ENCODE assay signal across 9 mouse cellular contexts in the genomic region with DNA sequence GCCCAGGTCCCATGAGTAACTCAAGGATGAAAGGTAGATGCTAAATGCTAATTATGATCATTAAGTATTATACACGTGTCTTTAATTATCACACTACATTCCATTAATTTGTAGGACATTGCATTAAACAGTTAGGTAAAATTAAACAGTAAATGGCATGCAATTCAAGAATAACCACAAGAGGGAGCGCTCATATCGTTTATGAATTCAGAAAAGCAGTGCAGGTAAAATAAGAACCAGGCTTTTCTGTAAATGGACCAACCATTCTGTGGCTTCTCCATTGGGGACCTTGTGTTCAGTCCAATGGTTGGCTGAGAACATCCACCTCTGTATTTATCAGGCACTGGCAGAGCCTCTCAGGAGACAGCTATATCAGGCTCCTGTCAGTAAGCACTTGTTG. TPM values are rescaled to one million over a fixed set of nuclear protein-coding genes. Genes with fewer than 3 reads are reported as not detected.
DNase-seq lines count a peak whose midpoint lies in the region; ATAC-seq and TF ChIP-seq lines count a peak whose summit lies in the region.
"Had no signal": no experiment of that assay in that cellular context is flagged by ENCODE, and none has a peak within 500 bp of the region (broad histone marks: within the 10 kb centered on the region; RNA-seq: fewer than 3 reads in every experiment).

No protein-coding gene starts in this region.

- 1% methylated on average over 3 of the region's 3 CpGs for WGBS in embryonic facial prominence, embryonic 11.5 days
- 7% methylated on average over 3 of the region's 3 CpGs for WGBS in embryonic facial prominence, embryonic 10.5 days
- WGBS in lung, embryonic 14.5 days, result 2% methylated on average over 3 of the region's 3 CpGs
- 7% methylated on average over 3 of the region's 3 CpGs for WGBS in midbrain, embryonic 14.5 days
- 6% methylated on average over 3 of the region's 3 CpGs for WGBS in heart, embryonic 11.5 days (ENCODE audit: insufficient replicate concordance)

- H3K27ac ChIP-seq in embryonic facial prominence, embryonic 11.5 days (replicated peaks; ENCODE audit: low read depth, low read length), result no peak overlapping the region
- no peak overlapping the region for H3K27ac ChIP-seq in embryonic facial prominence, embryonic 10.5 days (replicated peaks)
- no peak overlapping the region for H3K27ac ChIP-seq in lung, embryonic 14.5 days (ENCODE audit: low read depth)
- no peak overlapping the region for H3K27ac ChIP-seq in midbrain, embryonic 14.5 days (replicated peaks; ENCODE audit: low read depth, low read length)
- H3K27ac ChIP-seq in heart, embryonic 11.5 days (ENCODE audit: low read depth, low read length), result no peak overlapping the region
- H3K27ac ChIP-seq: lung, embryonic 15.5 days had no signal

- H3K4me3 ChIP-seq in embryonic facial prominence, embryonic 11.5 days (ENCODE audit: low read depth, low read length), result no peak overlapping the region
- no peak overlapping the region for H3K4me3 ChIP-seq in embryonic facial prominence, embryonic 10.5 days
- no peak overlapping the region for H3K4me3 ChIP-seq in lung, embryonic 14.5 days (ENCODE audit: low read depth, low read length)
- H3K4me3 ChIP-seq in midbrain, embryonic 14.5 days (replicated peaks; ENCODE audit: low read depth, low read length), result no peak overlapping the region
- no peak overlapping the region for H3K4me3 ChIP-seq in heart, embryonic 11.5 days (ENCODE audit: low read depth, low read length)
- H3K4me3 ChIP-seq: lung, embryonic 15.5 days had no signal

- peak; percentile 73 for DNase-seq in embryonic facial prominence, embryonic 11.5 days (ENCODE audit: low spot score)
- no peak for DNase-seq in embryonic facial prominence, embryonic 10.5 days (ENCODE audit: low spot score)
- DNase-seq in lung, embryonic 14.5 days, result peak; percentile 83
- DNase-seq in lung, postnatal 4 days, result no peak
- peak; percentile 11 for DNase-seq in embryo, embryonic 11.5 days (ENCODE audit: low read depth, low spot score)
- DNase-seq in midbrain, embryonic 14.5 days, result peak; percentile 84
- DNase-seq in urinary bladder, adult 2 months (ENCODE audit: low spot score), result no peak

- TF ChIP-seq CTCF in lung, embryonic 14.5 days (IDR thresholded peaks at IDR 0.05; ENCODE audit: low read depth), result peak; percentile 75

- H3K4me1 ChIP-seq in embryonic facial prominence, embryonic 11.5 days (ENCODE audit: control insufficient read depth, insufficient read depth, low read length), result no peaks in the 10 kb centered on the region
- no peaks in the 10 kb centered on the region for H3K4me1 ChIP-seq in embryonic facial prominence, embryonic 10.5 days
- no peaks in the 10 kb centered on the region for H3K4me1 ChIP-seq in lung, embryonic 14.5 days (ENCODE audit: insufficient read depth)
- H3K4me1 ChIP-seq in midbrain, embryonic 14.5 days (ENCODE audit: control insufficient read depth, insufficient read depth, low read length), result no peaks in the 10 kb centered on the region
- H3K4me1 ChIP-seq in heart, embryonic 11.5 days (ENCODE audit: control insufficient read depth, insufficient read depth, low read length), result no peaks in the 10 kb centered on the region
- H3K4me1 ChIP-seq: lung, embryonic 15.5 days had no signal

- H3K9me3 ChIP-seq in embryonic facial prominence, embryonic 11.5 days (replicated peaks; ENCODE audit: control insufficient read depth, low read length), result no peaks in the 10 kb centered on the region
- H3K9me3 ChIP-seq in embryonic facial prominence, embryonic 10.5 days, result no peaks in the 10 kb centered on the region
- H3K9me3 ChIP-seq in lung, embryonic 14.5 days (ENCODE audit: low read depth, low read length), result no peaks in the 10 kb centered on the region
- H3K9me3 ChIP-seq in midbrain, embryonic 14.5 days (ENCODE audit: control insufficient read depth, low read length), result no peaks in the 10 kb centered on the region
- H3K9me3 ChIP-seq in heart, embryonic 11.5 days (replicated peaks; ENCODE audit: control insufficient read depth, low read length), result no peaks in the 10 kb centered on the region
- H3K9me3 ChIP-seq: lung, embryonic 15.5 days had no signal

- 0 out of 2 replicates have a peak, but pooled peaks have one; percentile 29 for ATAC-seq in embryonic facial prominence, embryonic 11.5 days (replicated peaks; ENCODE audit: insufficient number of reproducible peaks, low FRiP score, low TSS enrichment, low read depth)
- no peak for ATAC-seq in lung, embryonic 14.5 days (ENCODE audit: insufficient read depth)
- no peak for ATAC-seq in midbrain, embryonic 14.5 days (ENCODE audit: low FRiP score, low TSS enrichment)
- ATAC-seq in heart, embryonic 11.5 days (replicated peaks; ENCODE audit: insufficient number of reproducible peaks, low FRiP score, low TSS enrichment), result no peak

- no peak overlapping the region for H3K9ac ChIP-seq in embryonic facial prominence, embryonic 11.5 days (replicated peaks; ENCODE audit: low read length)
- H3K9ac ChIP-seq in lung, embryonic 14.5 days, result no peak overlapping the region
- no peak overlapping the region for H3K9ac ChIP-seq in midbrain, embryonic 14.5 days (replicated peaks; ENCODE audit: low read length)
- no peak overlapping the region for H3K9ac ChIP-seq in heart, embryonic 11.5 days (ENCODE audit: low read depth, low read length)
- H3K9ac ChIP-seq: lung, embryonic 15.5 days had no signal

- H3K4me2 ChIP-seq in embryonic facial prominence, embryonic 11.5 days (ENCODE audit: low read depth, low read length), result no peak overlapping the region
- no peak overlapping the region for H3K4me2 ChIP-seq in lung, embryonic 14.5 days
- H3K4me2 ChIP-seq in midbrain, embryonic 14.5 days (ENCODE audit: low read length), result no peak overlapping the region
- no peak overlapping the region for H3K4me2 ChIP-seq in heart, embryonic 11.5 days
- H3K4me2 ChIP-seq: lung, embryonic 15.5 days had no signal

- H3K27me3 ChIP-seq in embryonic facial prominence, embryonic 11.5 days (ENCODE audit: control insufficient read depth, insufficient read depth, low read length), result no peaks in the 10 kb centered on the region
- no peaks in the 10 kb centered on the region for H3K27me3 ChIP-seq in embryonic facial prominence, embryonic 10.5 days (replicated peaks; ENCODE audit: low read depth, poor library complexity, severe bottlenecking)
- H3K27me3 ChIP-seq in lung, embryonic 14.5 days (ENCODE audit: insufficient read depth, low read length), result no peaks in the 10 kb centered on the region
- H3K27me3 ChIP-seq in midbrain, embryonic 14.5 days (ENCODE audit: control insufficient read depth, insufficient read depth, low read length), result no peaks in the 10 kb centered on the region
- no peaks in the 10 kb centered on the region for H3K27me3 ChIP-seq in heart, embryonic 11.5 days (ENCODE audit: control insufficient read depth, insufficient read depth, low read length)
- H3K27me3 ChIP-seq: lung, embryonic 15.5 days had no signal

- no peaks in the 10 kb centered on the region for H3K36me3 ChIP-seq in embryonic facial prominence, embryonic 11.5 days (replicated peaks; ENCODE audit: control insufficient read depth, insufficient read depth, low read depth, low read length)
- no peaks in the 10 kb centered on the region for H3K36me3 ChIP-seq in embryonic facial prominence, embryonic 10.5 days (replicated peaks)
- H3K36me3 ChIP-seq in lung, embryonic 14.5 days (ENCODE audit: insufficient read depth), result no peaks in the 10 kb centered on the region
- H3K36me3 ChIP-seq in midbrain, embryonic 14.5 days (ENCODE audit: control insufficient read depth, insufficient read depth, low read length), result no peaks in the 10 kb centered on the region
- no peaks in the 10 kb centered on the region for H3K36me3 ChIP-seq in heart, embryonic 11.5 days (ENCODE audit: control insufficient read depth, insufficient read depth, low read length)
- H3K36me3 ChIP-seq: lung, embryonic 15.5 days had no signal

RNA-seq across cellular contexts. Expression of gene Slco4c1, which starts 25.2 kb away (rescaled TPM):
- polyA plus RNA-seq in embryonic facial prominence, embryonic 11.5 days (2014; fragmentation: Nextera tagmentation; extraction: Ambion mirVana), result 0.31 and 0.52 TPM in 2 replicates
- polyA plus RNA-seq in embryonic facial prominence, embryonic 10.5 days (2016; fragmentation: Nextera tagmentation; extraction: Ambion mirVana), result 0.10 and 0.17 TPM in 2 replicates
- 4.7 and 5.4 TPM in 2 replicates for polyA plus RNA-seq in lung, embryonic 14.5 days (2014; fragmentation: Nextera tagmentation; extraction: Ambion mirVana)
- 0.57 and 0.96 TPM in 2 replicates for polyA plus RNA-seq in midbrain, embryonic 14.5 days (2014; fragmentation: Nextera tagmentation; extraction: Ambion mirVana)
- 0.07 TPM in 1 of 2 replicates, not detected in the other for polyA plus RNA-seq in heart, embryonic 11.5 days (2014; fragmentation: Nextera tagmentation; extraction: Ambion mirVana)
- polyA plus RNA-seq in urinary bladder, adult 2 months (2012; rRNA removed), result 0.04 TPM in 2 replicates

Comparison
In these comparisons a context has a peak if more than half of its experiments do, and no peak if none do; other contexts are left out.
1. DNase-seq: peak in embryonic facial prominence, embryonic 11.5 days (single experiment), lung, embryonic 14.5 days (single experiment), embryo, embryonic 11.5 days (single experiment) and midbrain, embryonic 14.5 days (single experiment); none in embryonic facial prominence, embryonic 10.5 days (single experiment), lung, postnatal 4 days (0 of 2) and urinary bladder, adult 2 months (single experiment).